Mouse (Mus musculus) hindbrain, embryonic 15.5 days (tissue): Measurements from ENCODE around the gene Arhgap4. TPM values are rescaled to one million over a fixed set of nuclear protein-coding genes. Genes with fewer than 3 reads are reported as not detected.

Experiments used
- ATAC-seq: fragments of 200-750 bp; cut with Nextera tagmentation; 2 replicates; pipeline ENCODE4 v1.8.0; 2017; ENCODE audit warnings: low read depth, moderate number of reproducible peaks, moderate TSS enrichment; ENCODE audit not compliant: low FRiP score
- H3K27ac ChIP-seq: fragments of 300-500 bp; sonication (generic); replicated peaks from 2 replicates; pipeline ENCODE4 v1.5.1; 2015; ENCODE audit warnings: mild to moderate bottlenecking, inconsistent platforms
- H3K27me3 ChIP-seq: fragments of 300-500 bp; sonication (generic); 2 replicates; pipeline ENCODE4 v1.6.1; 2015; ENCODE audit warnings: control low read depth, inconsistent platforms
- H3K36me3 ChIP-seq: fragments of 300-500 bp; sonication (generic); 2 replicates; pipeline ENCODE4 v1.6.1; 2015; ENCODE audit warnings: control low read depth, inconsistent platforms
- H3K4me1 ChIP-seq: fragments of 300-500 bp; sonication (generic); replicated peaks from 2 replicates; pipeline ENCODE4 v1.6.1; 2015; ENCODE audit warnings: control low read depth, inconsistent platforms
- H3K4me2 ChIP-seq: fragments of 300-500 bp; sonication (generic); 2 replicates; pipeline ENCODE4 v1.6.1; 2015; ENCODE audit warnings: moderate library complexity, mild to moderate bottlenecking, inconsistent platforms
- H3K4me3 ChIP-seq: fragments of 300-500 bp; sonication (generic); 2 replicates; pipeline ENCODE4 v1.5.1; 2015; ENCODE audit warnings: mild to moderate bottlenecking, inconsistent platforms
- H3K9ac ChIP-seq: fragments of 300-500 bp; sonication (generic); 2 replicates; pipeline ENCODE4 v1.6.1; 2015; ENCODE audit warnings: inconsistent platforms
- H3K9me3 ChIP-seq: fragments of 300-500 bp; sonication (generic); 2 replicates; pipeline ENCODE4 v1.6.1; 2016; ENCODE audit warnings: control low read depth, inconsistent platforms
- WGBS: fragments of 180-500 bp; shearing (Covaris S2); methylation state at CpG from one replicate; pipeline ENCODE4 v1.1.7; 2015; 5-methylcytosine and 5-hydroxymethylcytosine counted together
- polyA plus RNA-seq: library from polyadenylated mRNA; unstranded; fragments of >200 nt; fragmentation: Nextera tagmentation; extraction: Ambion mirVana; gene quantifications from 2 replicates; pipeline ENCODE4 v1.2.1, GENCODE M21; 2015

Arhgap4 gene
- polyA plus RNA-seq, 1 experiment from 2014 or later, result 3.6 TPM

DNA sequence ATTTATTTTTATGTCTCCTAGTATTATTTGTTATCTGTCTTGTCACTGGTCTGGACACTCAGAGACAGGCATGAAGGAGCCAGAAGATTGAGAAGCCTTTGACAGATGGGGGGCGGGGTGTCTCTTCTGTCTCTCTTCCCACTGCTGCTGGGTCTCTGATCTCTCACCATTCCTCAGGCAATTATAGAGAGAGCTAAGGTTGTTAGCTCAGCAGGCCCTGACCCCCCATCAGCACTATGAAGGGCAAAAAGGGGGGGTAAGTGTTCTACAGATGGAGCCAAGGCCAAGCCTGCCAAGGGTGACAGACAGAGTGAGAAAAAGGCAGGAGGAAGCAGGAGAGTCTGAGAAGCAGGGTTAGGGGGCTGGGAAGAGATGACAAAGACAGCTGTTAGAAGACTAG, 49.7 kb downstream of the Arhgap4 start:
- no peaks in the 10 kb centered on the region for H3K9me3 ChIP-seq
- 73% methylated on average over 1 of the region's 1 CpGs for WGBS
- ATAC-seq, result no peak
- no peak overlapping the region for H3K9ac ChIP-seq
- H3K4me2 ChIP-seq, result no peak overlapping the region
- H3K4me1 ChIP-seq, result peaks cover 12% of the 10 kb centered on the region; the same call in 1 of the 2 replicates
- H3K27me3 ChIP-seq, result no peaks in the 10 kb centered on the region
- H3K36me3 ChIP-seq, result no peaks in the 10 kb centered on the region
- H3K27ac ChIP-seq, result no peak overlapping the region
- no peak overlapping the region for H3K4me3 ChIP-seq

DNA sequence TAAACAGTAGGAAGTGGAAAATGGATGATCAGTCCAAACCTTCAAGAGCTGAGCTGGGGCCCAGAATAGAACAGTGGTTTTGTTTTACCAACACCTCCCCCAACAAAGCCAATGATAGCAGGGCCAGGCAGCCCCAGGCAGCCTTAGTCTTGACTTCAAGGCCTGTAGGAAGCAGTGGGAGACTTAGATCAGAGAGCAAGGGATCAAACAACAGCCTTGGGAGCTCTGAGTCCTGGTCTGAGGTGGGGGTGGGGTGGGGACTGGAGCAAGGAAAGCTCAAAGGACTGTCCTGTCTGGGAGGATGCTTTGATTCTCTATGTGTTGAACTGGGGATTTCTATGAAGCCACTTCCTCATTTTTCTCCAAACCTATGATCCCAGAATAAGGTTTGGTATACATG, 50.2 kb downstream of the Arhgap4 start:
- H3K27me3 ChIP-seq, result no peaks in the 10 kb centered on the region
- no peak overlapping the region for H3K27ac ChIP-seq
- H3K4me3 ChIP-seq, result no peak overlapping the region
- H3K4me1 ChIP-seq, result peaks cover 8% of the 10 kb centered on the region; the same call in 1 of the 2 replicates
- H3K4me2 ChIP-seq, result no peak overlapping the region
- ATAC-seq, result no peak
- H3K9me3 ChIP-seq, result no peaks in the 10 kb centered on the region
- H3K9ac ChIP-seq, result no peak overlapping the region
- no peaks in the 10 kb centered on the region for H3K36me3 ChIP-seq

DNA sequence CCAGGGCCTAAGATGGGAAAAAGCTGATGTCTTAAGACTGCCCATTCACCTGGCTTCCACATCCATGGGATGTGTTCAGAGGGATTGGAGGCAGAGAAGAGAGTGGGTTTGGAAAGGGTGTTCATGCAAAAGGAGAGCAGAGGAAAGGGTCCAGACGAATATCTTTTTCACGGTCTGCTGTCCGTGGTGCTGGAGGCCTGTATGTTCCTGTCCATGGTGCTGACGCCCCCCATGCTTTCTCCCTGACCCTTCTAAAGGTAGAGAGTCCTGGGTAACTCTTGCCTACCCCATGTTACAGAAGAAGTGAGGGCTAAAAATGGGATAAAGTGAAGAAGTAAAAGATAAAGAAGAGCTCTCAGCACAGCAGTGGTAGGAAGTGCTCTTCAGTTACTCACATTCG, 52.3 kb downstream of the Arhgap4 start:
- Histone ChIP-seq H3K36me3 (no peaks in the 10 kb centered on the region), H3K27ac (no peak overlapping the region), H3K4me1 (peaks cover 11% of the 10 kb centered on the region), H3K9me3 (no peaks in the 10 kb centered on the region), H3K9ac (no peak overlapping the region), H3K27me3 (no peaks in the 10 kb centered on the region), H3K4me3 (no peak overlapping the region), H3K4me2 (no peak overlapping the region)
- no peak for ATAC-seq
- WGBS, result 24% methylated on average over 5 of the region's 5 CpGs

DNA sequence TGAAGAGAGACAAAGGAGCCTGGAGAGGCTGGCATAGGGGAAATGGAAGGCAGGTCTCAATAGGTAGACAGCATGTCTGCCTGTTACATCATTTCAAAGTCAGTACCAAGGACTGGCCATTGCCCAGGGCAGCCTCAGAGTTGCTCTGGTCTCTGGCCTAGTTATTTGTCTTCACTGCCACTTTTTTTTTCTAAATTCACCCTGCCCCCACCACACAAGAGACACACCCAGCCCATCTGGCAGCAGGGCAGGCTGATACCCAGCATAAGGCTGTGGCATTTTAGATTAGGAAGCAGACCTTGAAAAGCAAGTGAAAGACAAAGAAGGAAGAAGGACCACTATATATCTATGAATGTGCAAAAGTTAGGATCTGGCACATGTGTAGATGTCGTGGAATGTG, 53.8 kb downstream of the Arhgap4 start:
- 0 out of 2 replicates have a peak, but pooled peaks have one; percentile 10 for ATAC-seq
- Histone ChIP-seq H3K4me1 (peaks cover 11% of the 10 kb centered on the region), H3K27ac (no peak overlapping the region)

DNA sequence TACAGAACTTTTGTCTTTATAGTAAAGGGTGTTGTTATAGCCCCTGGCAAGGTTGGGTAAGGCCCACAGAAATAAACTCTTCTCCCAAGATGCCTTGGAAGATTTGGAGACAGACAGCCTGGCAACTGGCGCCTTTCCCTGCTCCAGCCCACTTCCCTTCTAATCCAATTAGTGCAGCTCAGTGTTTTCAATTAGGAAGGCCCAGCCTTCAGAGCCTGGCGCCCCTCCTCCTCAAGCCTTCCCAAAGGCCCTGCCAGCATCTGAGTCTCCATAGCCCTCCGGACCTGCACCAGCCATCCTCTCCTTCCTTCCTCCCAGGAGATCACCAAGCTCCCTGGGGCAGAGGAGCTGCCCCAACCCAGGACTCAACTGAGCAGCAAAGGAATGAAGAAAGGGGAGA, 54.4 kb downstream of the Arhgap4 start:
- no peaks in the 10 kb centered on the region; the same call in 1 of the 2 replicates for H3K36me3 ChIP-seq
- no peak overlapping the region for H3K4me3 ChIP-seq
- 30% methylated on average over 3 of the region's 3 CpGs for WGBS
- no peak for ATAC-seq
- H3K27me3 ChIP-seq, result no peaks in the 10 kb centered on the region
- H3K27ac ChIP-seq, result 0 out of 2 replicates have a peak overlapping the region, but pooled peaks have one; percentile 34
- H3K9ac ChIP-seq, result no peak overlapping the region
- H3K4me1 ChIP-seq, result peaks cover 11% of the 10 kb centered on the region
- no peak overlapping the region for H3K4me2 ChIP-seq
- H3K9me3 ChIP-seq, result no peaks in the 10 kb centered on the region

More for the DNA sequence above, 53.8 kb downstream of the Arhgap4 start:
- Histone ChIP-seq H3K27me3 (no peaks in the 10 kb centered on the region), H3K36me3 (no peaks in the 10 kb centered on the region), H3K9ac (no peak overlapping the region), H3K4me2 (no peak overlapping the region), H3K9me3 (no peaks in the 10 kb centered on the region), H3K4me3 (no peak overlapping the region)
- 61% methylated on average over 1 of the region's 1 CpGs for WGBS

DNA sequence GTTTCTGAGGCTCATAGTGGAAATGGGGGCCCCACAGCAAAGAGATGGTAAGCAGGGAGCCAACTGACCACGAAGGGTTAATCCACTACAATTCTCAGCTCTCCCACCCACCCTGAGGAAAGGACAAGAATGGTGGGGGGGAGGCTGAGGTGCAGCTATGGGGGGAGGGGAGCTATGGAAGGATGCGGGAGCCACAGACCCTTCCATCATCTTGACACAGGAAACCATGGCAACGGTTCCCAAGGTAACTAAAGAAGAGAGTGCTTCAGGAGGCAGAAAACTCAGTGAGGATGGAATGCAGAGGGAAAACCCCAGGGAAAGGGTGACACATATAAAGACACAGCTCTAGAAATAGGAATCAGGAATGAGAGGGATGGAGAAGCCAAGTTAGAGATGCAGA, 57.0 kb downstream of the Arhgap4 start:
- H3K27me3 ChIP-seq, result no peaks in the 10 kb centered on the region
- H3K9ac ChIP-seq, result no peak overlapping the region
- H3K36me3 ChIP-seq, result no peaks in the 10 kb centered on the region; the same call in 1 of the 2 replicates
- H3K4me3 ChIP-seq, result no peak overlapping the region
- ATAC-seq, result peak; percentile 77
- no peaks in the 10 kb centered on the region for H3K9me3 ChIP-seq
- no peak overlapping the region for H3K4me2 ChIP-seq
- H3K27ac ChIP-seq, result no peak overlapping the region
- peaks cover 11% of the 10 kb centered on the region for H3K4me1 ChIP-seq
- WGBS, result 40% methylated on average over 3 of the region's 3 CpGs

DNA sequence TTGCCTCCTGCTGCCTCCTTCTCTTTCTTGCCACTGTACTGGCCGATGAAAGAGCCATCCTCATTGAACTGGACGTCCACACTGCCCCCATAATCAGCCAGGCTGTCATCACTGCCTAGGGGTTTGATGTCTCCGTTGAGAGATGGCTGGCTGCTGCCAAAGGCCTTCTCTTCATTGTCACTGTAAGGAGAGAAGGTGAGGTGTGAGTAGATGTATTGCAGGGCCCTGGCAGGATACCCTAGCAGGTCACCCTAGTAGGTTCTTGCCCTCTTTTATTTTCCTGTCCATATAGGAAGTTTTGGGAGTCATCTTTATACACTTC, 66.6 kb downstream of the Arhgap4 start:
- 83% methylated on average over 3 of the region's 3 CpGs for WGBS
- Histone ChIP-seq H3K27ac (no peak overlapping the region), H3K9me3 (no peaks in the 10 kb centered on the region), H3K4me3 (no peak overlapping the region), H3K4me2 (no peak overlapping the region), H3K36me3 (peaks cover 9% of the 10 kb centered on the region; the same call in 1 of the 2 replicates), H3K4me1 (no peaks in the 10 kb centered on the region), H3K9ac (no peak overlapping the region), H3K27me3 (no peaks in the 10 kb centered on the region)
- no peak for ATAC-seq

DNA sequence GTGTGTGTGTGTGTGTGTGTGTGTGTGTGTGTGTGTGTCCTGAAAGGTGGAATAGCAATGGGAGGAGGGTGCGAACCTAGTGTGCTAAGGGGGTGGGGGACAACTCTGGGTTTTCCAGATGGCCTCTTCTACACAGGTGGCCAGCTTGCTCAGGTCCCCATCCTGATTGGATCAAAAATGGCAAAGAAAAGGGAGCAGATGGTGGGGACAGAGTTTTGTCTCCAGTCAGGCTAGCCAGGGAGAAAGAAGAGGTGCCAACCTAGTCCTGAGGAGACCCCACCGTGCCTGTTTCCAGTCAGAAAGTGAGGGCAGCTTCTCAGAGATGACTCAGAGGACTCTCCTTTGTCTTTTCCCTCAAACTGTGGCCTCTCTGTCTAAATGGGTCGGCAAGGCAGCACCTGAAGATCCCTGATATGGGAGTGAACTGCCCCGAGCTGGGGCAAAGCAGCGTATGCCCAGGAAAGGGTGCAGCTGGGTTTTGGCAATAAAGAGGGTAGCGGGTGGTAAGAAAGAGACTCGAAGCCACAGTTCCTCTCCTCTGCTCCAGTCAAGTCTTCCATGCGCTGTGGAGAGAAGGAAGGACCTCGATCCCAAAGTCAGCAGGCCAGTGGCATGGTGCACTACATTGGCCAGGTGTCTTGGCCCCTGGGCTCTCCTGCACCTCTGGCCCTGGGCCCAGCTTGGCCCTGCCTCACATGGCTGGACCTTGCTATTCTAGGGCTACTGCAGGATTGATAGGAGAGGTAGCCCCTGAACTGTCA, 67.2 kb downstream of the Arhgap4 start:
- no peak overlapping the region for H3K9ac ChIP-seq
- no peaks in the 10 kb centered on the region for H3K9me3 ChIP-seq
- ATAC-seq, result 0 out of 2 replicates have a peak, but pooled peaks have one; percentile 33
- no peak overlapping the region for H3K4me2 ChIP-seq
- H3K27ac ChIP-seq, result no peak overlapping the region
- no peaks in the 10 kb centered on the region for H3K27me3 ChIP-seq
- peaks cover 9% of the 10 kb centered on the region; the same call in 1 of the 2 replicates for H3K36me3 ChIP-seq
- H3K4me1 ChIP-seq, result no peaks in the 10 kb centered on the region
- 84% methylated on average over 8 of the region's 9 CpGs for WGBS
- no peak overlapping the region for H3K4me3 ChIP-seq

Other genes starting within 250 kb of the Arhgap4 start
- 6.7 and 7.0 TPM in 2 replicates for gene Slc6a8, start 248.7 kb downstream of the Arhgap4 start, polyA plus RNA-seq
- 134 and 137 TPM in 2 replicates for gene Bcap31, start 205.7 kb downstream of the Arhgap4 start, polyA plus RNA-seq
- gene Abcd1, start 205.3 kb downstream of the Arhgap4 start, polyA plus RNA-seq, result 12.9 and 13.9 TPM in 2 replicates
- gene Plxnb3, start 164.8 kb downstream of the Arhgap4 start, polyA plus RNA-seq, result 0.79 and 1.1 TPM in 2 replicates
- 1.4 and 1.9 TPM in 2 replicates for gene Srpk3, start 147.5 kb downstream of the Arhgap4 start, polyA plus RNA-seq
- 252 and 268 TPM in 2 replicates for gene Idh3g, start 135.0 kb downstream of the Arhgap4 start, polyA plus RNA-seq
- 143 and 154 TPM in 2 replicates for gene Ssr4, start 134.8 kb downstream of the Arhgap4 start, polyA plus RNA-seq
- 4.5 and 4.7 TPM in 2 replicates for gene Pdzd4, start 96.9 kb downstream of the Arhgap4 start, polyA plus RNA-seq
- gene Avpr2, start 29.8 kb downstream of the Arhgap4 start, polyA plus RNA-seq, result 0.17 and 0.18 TPM in 2 replicates
- 85.5 and 126 TPM in 2 replicates for gene L1cam, start 25.8 kb downstream of the Arhgap4 start, polyA plus RNA-seq
- 93.3 and 98.4 TPM in 2 replicates for gene Naa10, start 74 bp upstream of the Arhgap4 start, polyA plus RNA-seq
- gene Renbp, start 9.0 kb upstream of the Arhgap4 start, polyA plus RNA-seq, result 13.3 and 14.1 TPM in 2 replicates
- 46.4 and 47.1 TPM in 2 replicates for gene Hcfc1, start 44.5 kb upstream of the Arhgap4 start, polyA plus RNA-seq
- gene Irak1, start 102.0 kb upstream of the Arhgap4 start, polyA plus RNA-seq, result 44.0 and 45.9 TPM in 2 replicates
- not detected in 2 replicates for gene Opn1mw, start 205.6 kb upstream of the Arhgap4 start, polyA plus RNA-seq
- gene Mecp2, start 213.5 kb upstream of the Arhgap4 start, polyA plus RNA-seq, result 12.8 and 13.6 TPM in 2 replicates
- gene Tex28, start 246.0 kb upstream of the Arhgap4 start, polyA plus RNA-seq, result not detected in 2 replicates